Mouse (Mus musculus) heart, embryonic 14.5 days (tissue): ENCODE data around the gene Sumo2. TPM values are rescaled to one million over a fixed set of nuclear protein-coding genes. Genes with fewer than 3 reads are reported as not detected.

Experiments used
- ATAC-seq: fragments of 200-750 bp; cut with Nextera tagmentation; 2 replicates; pipeline ENCODE4 v1.8.0; 2017; ENCODE audit warnings: low read depth, moderate TSS enrichment; ENCODE audit not compliant: insufficient number of reproducible peaks, insufficient read depth, low FRiP score
- H3K27ac ChIP-seq, 2 experiments: fragments of 200-500 bp in 1 of 2; fragments of 300-500 bp in 1 of 2; sonication (generic) in 1 of 2; replicated peaks in 1 of 2; 2 replicates each; pipeline ENCODE4 v1.5.1; 2012 to 2014; ENCODE audit warnings: low read depth in 2 of 2, low read length in 2 of 2, control low read depth in 1 of 2, mild to moderate bottlenecking in 1 of 2, mixed read lengths in 1 of 2; ENCODE audit not compliant: control insufficient read depth in 1 of 2, insufficient read depth in 1 of 2
- H3K27me3 ChIP-seq: fragments of 300-500 bp; sonication (generic); 2 replicates; pipeline ENCODE4 v1.6.1; 2014; ENCODE audit warnings: mild to moderate bottlenecking, low read length, control low read depth; ENCODE audit not compliant: control insufficient read depth, insufficient read depth
- H3K36me3 ChIP-seq: fragments of 300-500 bp; sonication (generic); 2 replicates; pipeline ENCODE4 v1.6.1; 2014; ENCODE audit warnings: mild to moderate bottlenecking, control low read depth, low read length, mixed read lengths; ENCODE audit not compliant: control insufficient read depth, insufficient read depth
- H3K4me1 ChIP-seq, 2 experiments: fragments of 200-500 bp in 1 of 2; fragments of 300-500 bp in 1 of 2; sonication (generic) in 1 of 2; 2 replicates each; pipeline ENCODE4 v1.6.1; 2012 to 2014; ENCODE audit warnings: low read length in 2 of 2, control low read depth in 1 of 2, mixed read lengths in 1 of 2; ENCODE audit not compliant: control insufficient read depth in 2 of 2, insufficient read depth in 2 of 2
- H3K4me2 ChIP-seq: fragments of 300-500 bp; sonication (generic); 2 replicates; pipeline ENCODE4 v1.6.1; 2014; ENCODE audit warnings: mild to moderate bottlenecking, low read length
- H3K4me3 ChIP-seq, 2 experiments: fragments of 200-500 bp in 1 of 2; fragments of 300-500 bp in 1 of 2; sonication (generic) in 1 of 2; 2 replicates each; pipeline ENCODE4 v1.5.1; 2012 to 2014; ENCODE audit warnings: low read length in 2 of 2, mild to moderate bottlenecking in 2 of 2, control low read depth in 1 of 2, low read depth in 1 of 2, moderate library complexity in 1 of 2; ENCODE audit not compliant: control insufficient read depth in 1 of 2, insufficient read depth in 1 of 2
- H3K9ac ChIP-seq: fragments of 300-500 bp; sonication (generic); 2 replicates; pipeline ENCODE4 v1.6.1; 2014; ENCODE audit warnings: mild to moderate bottlenecking, low read length
- H3K9me3 ChIP-seq: fragments of 300-500 bp; sonication (generic); 2 replicates; pipeline ENCODE4 v1.6.1; 2016; ENCODE audit warnings: low read length, control low read depth; ENCODE audit not compliant: control insufficient read depth
- WGBS: fragments of 180-500 bp; shearing (Covaris S2); extraction: QIAGEN DNeasy Blood & Tissue Kit; methylation state at CpG from one replicate; pipeline ENCODE4 v1.1.7; 2014; 5-methylcytosine and 5-hydroxymethylcytosine counted together
- polyA plus RNA-seq: library from polyadenylated mRNA; unstranded; fragments of >200 nt; fragmentation: Nextera tagmentation; extraction: Ambion mirVana; gene quantifications from 2 replicates; pipeline ENCODE4 v1.2.1, GENCODE M21; 2014

Gene Sumo2
- 600 and 636 TPM in 2 replicates for polyA plus RNA-seq

DNA sequence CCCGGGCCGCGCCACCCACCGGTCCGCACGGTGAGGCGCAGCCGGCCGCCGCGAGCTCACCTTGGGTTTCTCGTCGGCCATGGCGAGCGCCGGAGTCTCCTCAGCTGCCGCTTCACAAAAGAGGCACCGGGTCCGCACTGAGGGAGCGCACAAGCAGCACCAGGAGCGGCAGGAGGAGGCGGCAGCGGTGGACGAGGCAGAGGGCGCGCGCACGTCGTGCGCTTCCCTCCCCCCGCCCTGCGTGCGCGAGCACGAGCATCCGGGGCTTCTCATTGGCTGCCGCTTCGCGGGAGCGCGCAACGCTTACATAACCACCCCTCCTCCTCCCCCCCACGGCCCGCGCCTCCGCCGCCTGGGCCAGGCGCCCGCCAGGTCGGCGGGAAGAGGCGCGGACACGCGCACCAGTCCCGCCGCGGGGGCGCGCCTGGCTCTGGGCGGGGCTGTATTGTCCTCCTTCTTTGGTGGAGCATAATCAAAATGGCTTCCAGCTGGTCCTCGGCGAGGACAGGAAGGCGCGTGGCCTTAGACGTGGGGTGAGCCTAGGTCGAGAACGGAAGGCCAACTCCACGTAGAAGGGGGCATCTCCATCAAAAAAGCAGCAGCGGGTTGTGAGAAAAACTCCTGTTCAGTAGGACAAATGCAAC lies at the start of gene Sumo2:
Sumo2 (minus strand) TSS at position 239 of the 644 bp plus-strand sequence.
- peak; percentile 87 for ATAC-seq
- peaks cover 30% of the 10 kb centered on the region for H3K36me3 ChIP-seq
- H3K4me3 ChIP-seq: peak within 1 kb of the TSS; percentile 64 to 96
- no peaks in the 10 kb centered on the region for H3K27me3 ChIP-seq
- 2% methylated on average over 38 of the region's 70 CpGs for WGBS
- H3K9ac ChIP-seq: peak within 1 kb of the TSS; percentile 98
- H3K4me2 ChIP-seq: peak within 1 kb of the TSS; percentile 90
- peak within 1 kb of the TSS; percentile 97 to 100 for H3K27ac ChIP-seq
- no peaks in the 10 kb centered on the region for H3K9me3 ChIP-seq
- H3K4me1 ChIP-seq: peaks cover 3 to 11% of the 10 kb centered on the region in 2 experiments; a peak in 2 of 4 replicates

DNA sequence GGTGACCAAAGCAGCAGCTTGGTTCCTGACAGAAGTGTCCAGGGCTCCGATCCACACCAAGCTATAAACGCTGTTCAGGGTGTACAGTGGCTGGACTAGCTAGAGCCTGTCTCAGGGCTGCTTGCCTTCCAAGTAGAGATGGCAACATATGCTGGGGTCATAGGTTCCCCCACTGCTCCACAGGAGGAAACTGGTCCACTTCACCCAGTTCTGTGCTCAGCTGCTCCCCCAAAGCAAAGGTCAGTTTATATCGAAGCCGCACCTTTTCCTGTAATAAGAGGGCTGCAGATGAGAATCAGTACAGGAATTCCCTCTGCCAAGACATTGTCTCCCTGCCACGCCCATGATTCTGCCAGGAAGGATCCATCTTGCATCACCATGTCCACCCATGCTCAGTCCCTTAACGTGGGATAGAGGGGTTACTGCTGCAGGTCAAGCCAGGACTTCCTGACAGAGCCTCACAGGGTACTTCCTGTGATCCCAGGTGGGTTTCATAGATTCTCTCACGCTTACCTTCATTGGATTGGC lies 49.6 kb upstream of the Sumo2 start:
- Histone ChIP-seq H3K36me3 (peaks cover 98% of the 10 kb centered on the region), H3K4me2 (no peak overlapping the region), H3K27ac (no peak overlapping the region), H3K4me1 (no peaks in the 10 kb centered on the region; a peak in 1 of 4 replicates), H3K9ac (no peak overlapping the region), H3K4me3 (no peak overlapping the region), H3K9me3 (no peaks in the 10 kb centered on the region), H3K27me3 (no peaks in the 10 kb centered on the region)
- whole genome bisulfite sequencing: 85% methylated on average over 7 of the region's 7 CpGs
- no peak for ATAC-seq

DNA sequence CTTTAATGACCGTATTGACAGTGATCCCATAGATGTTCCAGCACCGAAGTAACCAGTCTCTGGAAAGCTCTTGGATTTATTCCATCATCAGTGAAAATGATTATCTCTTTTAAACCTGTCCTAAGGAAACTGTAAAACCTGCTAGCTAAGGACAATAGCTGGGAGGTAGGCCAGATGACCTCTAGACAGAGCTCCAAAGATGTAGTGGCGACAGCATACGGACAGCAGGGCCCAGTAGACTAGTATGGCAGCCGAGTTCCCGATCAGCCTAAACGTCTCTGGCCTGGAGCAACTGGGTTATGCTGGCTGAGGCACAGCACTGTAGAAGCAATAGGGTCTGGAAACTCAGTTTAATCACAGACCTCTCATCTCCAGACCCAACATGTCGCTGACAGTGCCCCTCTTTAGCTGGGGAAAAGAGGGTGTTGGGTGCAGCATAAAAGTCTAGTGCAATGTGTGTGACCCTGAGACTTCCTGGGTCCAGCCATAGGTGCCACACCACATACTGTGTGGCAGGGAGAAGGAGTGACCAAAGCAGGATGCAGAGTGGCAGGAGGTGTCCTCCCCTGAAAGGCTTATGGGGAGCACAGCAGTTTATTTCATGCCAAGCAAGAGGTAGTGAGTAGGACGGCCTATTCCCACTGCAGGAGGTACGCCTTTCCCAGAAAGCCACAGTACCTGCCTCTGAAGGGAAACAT lies 48.4 kb upstream of the Sumo2 start:
- H3K9me3 ChIP-seq: no peaks in the 10 kb centered on the region
- H3K4me2 ChIP-seq: no peak overlapping the region
- ATAC-seq: no peak
- no peak overlapping the region for H3K9ac ChIP-seq
- no peaks in the 10 kb centered on the region; a peak in 1 of 4 replicates for H3K4me1 ChIP-seq
- H3K27ac ChIP-seq: no peak overlapping the region
- peaks cover 96% of the 10 kb centered on the region for H3K36me3 ChIP-seq
- H3K4me3 ChIP-seq: no peak overlapping the region
- WGBS: 83% methylated on average over 10 of the region's 10 CpGs
- no peaks in the 10 kb centered on the region for H3K27me3 ChIP-seq

DNA sequence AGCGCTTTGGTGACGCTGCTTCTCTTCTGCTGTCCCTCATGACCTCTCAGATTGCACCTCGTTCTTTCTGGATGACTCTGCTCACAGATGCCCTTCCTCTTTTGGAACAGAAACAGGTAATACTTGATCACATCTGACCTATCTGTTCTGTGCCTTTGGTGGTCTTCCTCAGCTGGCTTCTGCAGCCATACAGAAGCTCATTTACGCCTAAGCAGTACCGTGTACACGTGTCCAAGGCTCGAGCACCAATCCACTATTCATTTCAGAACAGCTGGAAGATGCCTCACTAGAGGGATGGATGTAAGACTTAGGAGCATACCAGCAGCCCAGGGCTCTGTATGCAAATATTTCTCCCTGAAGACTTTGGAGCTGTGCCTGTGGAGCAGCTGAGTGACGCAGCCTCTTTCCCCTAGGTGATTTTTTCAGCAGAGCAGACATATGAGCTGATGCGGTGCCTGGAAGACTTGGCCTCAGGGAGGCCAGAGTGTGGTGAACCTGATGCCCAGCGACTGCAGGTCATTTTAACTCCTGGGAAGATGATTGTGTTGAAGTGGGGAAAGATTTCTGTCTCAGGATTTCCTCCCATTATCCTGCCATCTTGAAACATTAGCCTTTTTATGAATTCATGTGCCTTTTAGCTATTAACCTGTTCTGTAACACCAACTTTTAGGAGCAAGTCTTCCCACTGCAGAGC lies 47.0 kb upstream of the Sumo2 start:
- no peak for ATAC-seq
- Histone ChIP-seq H3K4me3 (no peak overlapping the region), H3K9me3 (no peaks in the 10 kb centered on the region), H3K27ac (no peak overlapping the region), H3K27me3 (no peaks in the 10 kb centered on the region), H3K36me3 (peaks cover 98% of the 10 kb centered on the region), H3K4me2 (no peak overlapping the region), H3K4me1 (no peaks in the 10 kb centered on the region; a peak in 1 of 4 replicates), H3K9ac (no peak overlapping the region)
- 83% methylated on average over 10 of the region's 10 CpGs for WGBS

DNA sequence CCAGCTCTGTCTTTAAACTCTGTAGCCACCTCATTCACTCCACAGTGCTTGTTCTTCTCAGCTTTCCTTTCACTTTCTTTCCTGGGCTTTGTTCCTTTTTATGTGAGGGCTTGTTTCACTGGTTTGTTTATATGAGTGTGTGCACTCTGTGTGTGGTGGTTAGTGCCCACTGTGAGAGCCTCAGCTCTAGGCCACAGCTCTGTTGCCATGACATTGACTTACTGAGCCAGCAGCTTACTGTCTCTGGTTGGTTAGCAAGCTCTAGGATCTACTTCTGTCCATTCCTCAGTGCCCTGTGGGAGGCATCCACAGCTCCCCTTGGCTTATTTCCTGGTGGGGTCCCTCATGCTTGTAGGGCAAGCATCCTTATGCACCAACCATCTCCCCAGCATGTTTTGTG lies 43.0 kb upstream of the Sumo2 start:
- Histone ChIP-seq H3K27ac (no peak overlapping the region), H3K27me3 (no peaks in the 10 kb centered on the region), H3K9me3 (no peaks in the 10 kb centered on the region), H3K4me3 (no peak overlapping the region), H3K36me3 (peaks cover 72% of the 10 kb centered on the region), H3K4me2 (no peak overlapping the region), H3K4me1 (no peaks in the 10 kb centered on the region), H3K9ac (no peak overlapping the region)
- ATAC-seq: no peak

DNA sequence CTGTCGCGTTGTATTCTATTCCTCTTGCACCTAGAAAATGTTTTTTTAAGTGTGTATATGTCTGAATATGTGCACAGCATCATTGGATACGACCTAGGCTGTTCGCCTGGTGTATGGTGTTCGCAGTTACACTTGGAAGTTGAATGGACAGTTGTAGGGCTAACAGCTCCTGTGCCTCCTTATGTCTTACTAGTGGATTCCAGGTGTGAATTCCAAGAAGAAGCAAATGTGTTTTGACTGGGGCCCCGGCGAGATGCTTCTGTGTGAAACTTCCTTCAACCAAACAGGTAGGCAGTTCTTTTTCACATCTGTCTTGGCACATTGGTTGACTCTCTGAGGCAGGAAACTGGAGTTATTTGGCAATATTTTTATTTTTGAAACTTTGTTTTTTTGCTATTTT lies 28.9 kb upstream of the Sumo2 start:
- H3K4me2 ChIP-seq: peak overlapping the region; percentile 86
- no peak for ATAC-seq
- 14% methylated on average over 7 of the region's 7 CpGs for WGBS

DNA sequence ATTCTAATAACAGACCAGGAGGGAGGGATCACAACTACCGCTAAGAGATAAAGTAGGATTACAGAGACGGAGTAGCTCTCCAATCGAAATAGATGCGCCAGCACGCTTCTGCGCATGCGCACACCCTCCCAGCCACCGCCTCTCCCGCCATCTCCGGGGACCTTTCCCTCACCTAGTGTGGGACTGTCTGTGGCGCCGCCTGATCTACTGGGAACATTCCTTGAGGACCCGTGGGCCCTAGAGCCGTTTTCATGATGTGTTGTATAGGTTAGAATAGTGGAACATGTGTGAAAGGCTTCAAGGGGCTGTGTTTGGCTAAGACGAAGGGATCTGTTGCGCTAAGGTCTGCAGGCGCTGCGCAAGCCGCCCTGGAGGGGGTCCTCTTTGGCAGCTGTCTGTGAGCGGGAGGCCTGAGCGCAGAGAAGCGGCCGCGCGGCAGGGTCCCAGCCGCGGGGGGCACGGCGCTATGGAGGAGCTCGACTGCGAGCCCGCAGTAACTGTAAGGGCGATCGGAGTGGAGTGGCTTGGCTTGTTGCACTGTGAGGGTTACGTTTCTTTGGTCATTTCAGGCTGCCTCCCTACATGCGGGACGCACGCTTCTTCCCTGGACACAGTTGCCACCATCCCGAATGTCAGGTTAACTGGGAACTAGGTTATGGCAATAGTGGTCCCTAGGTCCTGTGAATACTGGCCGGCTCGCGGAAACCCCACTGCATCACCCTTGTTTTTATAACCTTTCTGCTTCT lies 28.2 kb upstream of the Sumo2 start, which contains the start of gene Nup85:
Nup85 (plus strand) TSS at position 371 of the 746 bp plus-strand sequence.
- peak within 1 kb of the TSS; percentile 86 for H3K4me2 ChIP-seq
- peak within 1 kb of the TSS; percentile 84 for H3K9ac ChIP-seq
- peak within 1 kb of the TSS; percentile 69 to 71 for H3K4me3 ChIP-seq
- peak within 1 kb of the TSS; percentile 76 to 81 for H3K27ac ChIP-seq
- H3K9me3 ChIP-seq: no peaks in the 10 kb centered on the region
- ATAC-seq: peak; percentile 85
- H3K4me1 ChIP-seq: peaks cover 3 to 15% of the 10 kb centered on the region in 2 experiments; a peak in 3 of 4 replicates
- WGBS: 1% methylated on average over 42 of the region's 42 CpGs
- H3K36me3 ChIP-seq: peaks cover 35% of the 10 kb centered on the region
- no peaks in the 10 kb centered on the region for H3K27me3 ChIP-seq

More for the DNA sequence above, 28.9 kb upstream of the Sumo2 start:
- no peaks in the 10 kb centered on the region for H3K9me3 ChIP-seq
- peaks cover 42% of the 10 kb centered on the region for H3K36me3 ChIP-seq
- peak overlapping the region; percentile 84 for H3K9ac ChIP-seq
- no peak overlapping the region for H3K27ac ChIP-seq
- peaks cover 3 to 15% of the 10 kb centered on the region in 2 experiments; a peak in 3 of 4 replicates for H3K4me1 ChIP-seq
- peak overlapping the region; percentile 69 to 71 for H3K4me3 ChIP-seq
- no peaks in the 10 kb centered on the region for H3K27me3 ChIP-seq
